Mouse (Mus musculus) C2C12 (cell line): Measurements from ENCODE around the gene Zfr.

Experiments
- CEBPB ChIP-seq: IDR thresholded peaks from one replicate; pipeline ENCODE4 v1.6.1; 2011; ENCODE audit warnings: low read depth, mild to moderate bottlenecking, control low read depth, moderate library complexity
- CTCF ChIP-seq: IDR thresholded peaks from one replicate; pipeline ENCODE4 v1.5.1; 2011; ENCODE audit not compliant: control insufficient read depth, insufficient read depth, insufficient read length
- FOSL1 ChIP-seq: IDR thresholded peaks from one replicate; pipeline ENCODE4 v1.8.0; 2011; ENCODE audit warnings: mild to moderate bottlenecking, low read length; ENCODE audit not compliant: poor library complexity, insufficient read depth, severe bottlenecking
- MAX ChIP-seq: IDR thresholded peaks from one replicate; pipeline ENCODE4 v1.6.1; 2011; ENCODE audit warnings: mild to moderate bottlenecking, control low read depth
- MYOG ChIP-seq: IDR thresholded peaks from one replicate; pipeline ENCODE4 v1.6.1; 2011; ENCODE audit not compliant: control insufficient read depth, insufficient read length; ENCODE audit errors: extremely low read depth
- USF1 ChIP-seq: IDR thresholded peaks from one replicate; pipeline ENCODE4 v1.6.1; 2011; ENCODE audit warnings: low read depth, mild to moderate bottlenecking, control low read depth, moderate library complexity

DNA sequence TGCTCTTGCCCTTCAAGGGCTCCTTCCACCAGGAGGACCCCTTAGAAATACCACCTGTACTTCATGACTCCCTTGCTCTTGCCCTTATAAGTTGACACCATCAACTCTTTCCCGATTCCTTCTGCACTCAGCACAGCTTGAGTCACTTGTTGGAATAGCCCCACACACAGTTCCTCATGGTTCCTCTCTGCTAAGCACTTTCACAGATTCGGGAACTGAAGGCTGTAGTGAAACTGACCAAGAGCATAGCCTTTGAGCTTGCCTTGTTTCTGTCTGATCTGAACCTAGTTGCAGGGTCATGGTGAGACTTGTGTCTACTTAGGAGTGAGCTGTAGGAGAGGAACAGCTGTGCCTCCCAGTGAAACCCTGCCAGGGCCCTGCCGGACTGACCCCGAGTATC lies 115.4 kb downstream of the Zfr start:
- no peak for TF ChIP-seq CTCF
- no peak for TF ChIP-seq MYOG
- no peak for TF ChIP-seq USF1
- TF ChIP-seq MAX = no peak
- no peak for TF ChIP-seq FOSL1
- no peak for TF ChIP-seq CEBPB
